18 mouse cellular contexts compared by ENCODE assay signal in genomic region chrX:137582656-137583055, GRCm38 (mm10). TPM values are rescaled to one million over a fixed set of nuclear protein-coding genes. Genes with fewer than 3 reads are reported as not detected.
"Had no signal": no experiment of that assay in that cellular context is flagged by ENCODE, and none has a peak within 500 bp of the region (broad histone marks: within the 10 kb centered on the region; RNA-seq: fewer than 3 reads in every experiment).

No protein-coding gene starts in this region.

- DNase-seq: gastrocnemius, postnatal 14 days; gastrocnemius, postnatal 36 days; heart, adult 11 months; heart, adult 2 months; heart, postnatal 4 days; kidney, adult 11 months; kidney, adult 2 months; kidney, adult 9 months; kidney, postnatal 14 days; kidney, postnatal 36 days; layer of hippocampus, adult 9-11 months; layer of hippocampus, postnatal 36 days; left cerebral cortex, postnatal 4 days had no signal

- ATAC-seq: hindbrain, postnatal 0 days; intestine, embryonic 16.5 days; liver, embryonic 12.5 days had no signal

RNA-seq across cellular contexts. Expression of gene Il1rapl2, which starts 12.2 kb away (rescaled TPM):
- total RNA-seq: gastrocnemius, postnatal 14 days; gastrocnemius, postnatal 36 days; heart, adult 2 months; heart, postnatal 25 days; heart, postnatal 4 days; liver, adult 2 months had no signal
